Mouse (Mus musculus) colon, adult 2 months (tissue): ENCODE data around the gene Lrriq4. TPM values are rescaled to one million over a fixed set of nuclear protein-coding genes. Genes with fewer than 3 reads are reported as not detected.

ENCODE experiments used
- polyA plus RNA-seq: library from polyadenylated mRNA; depleted of rRNA; stranded (reverse); fragments of >200 nt; gene quantifications from 2 replicates; pipeline ENCODE4 v1.2.3, GENCODE M21; 2012; rRNA removed

Lrriq4 gene
- not detected in 2 replicates for polyA plus RNA-seq

GRCm38 (mm10) chr3:30644207-30644606 lies at the start of gene Lrriq4:
Gene Lrriq4, plus strand, starts transcription at chr3:30644507.

GRCm38 (mm10) chr3:30599711-30600545 lies 44.4 kb upstream of the Lrriq4 start, which contains the start of gene Actrt3:
Gene Actrt3, minus strand, starts transcription at chr3:30599939.

GRCm38 (mm10) chr3:30602065-30602739 lies 42.1 kb upstream of the Lrriq4 start, which contains the start of gene Mynn:
Gene Mynn, plus strand, starts transcription at chr3:30602065.

GRCm38 (mm10) chr3:30647440-30648090 lies 3.3 kb downstream of the Lrriq4 start, which contains the start of gene Lrrc34:
Gene Lrrc34, minus strand, starts transcription at chr3:30647869.

GRCm38 (mm10) chr3:30699711-30700505 lies 55.6 kb downstream of the Lrriq4 start, which contains the start of gene Lrrc31:
Gene Lrrc31, minus strand, starts transcription at chr3:30699843.

Other genes starting within 250 kb of the Lrriq4 start
- gene Mecom, start 96.5 kb upstream of the Lrriq4 start, polyA plus RNA-seq = 14.3 and 15.9 TPM in 2 replicates
- gene Actrt3, start 44.6 kb upstream of the Lrriq4 start, polyA plus RNA-seq = 0.09 TPM in 1 of 2 replicates, not detected in the other
- 4.5 and 7.5 TPM in 2 replicates for gene Mynn, start 42.4 kb upstream of the Lrriq4 start, polyA plus RNA-seq
- not detected in 2 replicates for gene Lrrc34, start 3.4 kb downstream of the Lrriq4 start, polyA plus RNA-seq
- 7.1 and 8.2 TPM in 2 replicates for gene Lrrc31, start 55.3 kb downstream of the Lrriq4 start, polyA plus RNA-seq
- gene Samd7, start 101.8 kb downstream of the Lrriq4 start, polyA plus RNA-seq = not detected in 2 replicates
- 6.2 TPM in 2 replicates for gene Sec62, start 148.4 kb downstream of the Lrriq4 start, polyA plus RNA-seq
- gene Gpr160, start 211.4 kb downstream of the Lrriq4 start, polyA plus RNA-seq = 17.1 and 24.0 TPM in 2 replicates